Mouse (Mus musculus): ENCODE results near the gene Lrrc4b. TPM values are rescaled to one million over a fixed set of nuclear protein-coding genes. Genes with fewer than 3 reads are reported as not detected.

The Lrrc4b gene
- polyA plus RNA-seq, 1 experiment from 2014 or later: not detected

DNA sequence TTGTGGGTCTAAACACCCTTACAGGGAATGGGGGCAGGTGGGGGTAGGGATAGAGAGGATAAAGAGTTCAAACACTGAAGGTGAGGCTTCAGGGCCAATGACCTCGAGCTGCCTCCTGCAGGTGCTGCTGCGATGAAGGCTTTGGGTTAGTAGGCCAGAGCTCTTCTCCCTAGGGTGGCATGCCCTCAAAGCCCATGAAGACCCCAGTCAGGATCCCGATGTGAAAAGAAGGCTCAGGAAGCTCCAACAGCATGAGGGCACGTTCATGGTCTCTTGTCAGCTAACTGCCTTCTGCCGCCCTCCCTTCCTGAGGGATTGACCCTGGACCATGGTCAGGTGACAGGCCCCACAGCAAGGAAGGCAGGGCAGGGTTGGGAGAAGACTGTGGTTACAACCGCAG is 31.2 kb downstream of the Lrrc4b start:
- Histone ChIP-seq H3K4me3 (no peak overlapping the region), H3K9ac (no peak overlapping the region), H3K36me3 (no peaks in the 10 kb centered on the region), H3K27ac (no peak overlapping the region), H3K4me2 (no peak overlapping the region), H3K9me3 (replicated peaks) (no peaks in the 10 kb centered on the region), H3K4me1 (peaks cover 38% of the 10 kb centered on the region), H3K27me3 (replicated peaks) (peaks cover 90% of the 10 kb centered on the region)
- ATAC-seq: no peak
- 46% methylated on average over 6 of the region's 6 CpGs for WGBS (ENCODE audit: insufficient replicate concordance)

DNA sequence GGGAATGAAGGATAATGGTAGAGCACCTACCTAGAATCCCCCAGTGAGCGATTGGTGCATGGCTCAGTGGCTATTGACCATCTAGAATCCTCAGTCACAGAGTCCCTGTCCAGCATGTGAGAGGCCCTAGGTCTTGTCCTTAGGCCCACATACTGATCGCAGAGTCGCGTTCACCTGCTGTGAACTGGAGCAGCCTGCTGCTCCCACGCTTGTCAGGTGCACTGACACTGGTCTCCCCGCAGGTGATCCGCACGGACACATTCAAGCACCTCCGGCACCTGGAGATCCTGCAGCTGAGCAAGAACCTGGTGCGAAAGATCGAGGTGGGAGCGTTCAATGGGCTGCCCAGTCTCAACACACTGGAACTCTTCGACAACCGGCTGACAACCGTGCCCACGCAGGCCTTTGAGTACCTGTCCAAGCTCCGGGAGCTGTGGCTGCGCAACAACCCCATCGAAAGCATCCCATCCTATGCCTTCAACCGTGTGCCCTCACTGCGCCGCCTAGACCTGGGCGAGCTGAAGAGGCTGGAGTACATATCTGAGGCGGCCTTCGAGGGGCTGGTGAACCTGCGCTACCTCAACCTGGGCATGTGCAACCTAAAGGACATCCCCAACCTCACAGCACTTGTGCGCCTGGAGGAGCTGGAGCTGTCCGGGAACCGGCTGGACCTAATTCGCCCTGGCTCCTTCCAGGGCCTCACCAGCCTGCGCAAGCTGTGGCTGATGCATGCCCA is 32.1 kb downstream of the Lrrc4b start:
- H3K4me2 ChIP-seq: no peak overlapping the region
- H3K4me1 ChIP-seq: peaks cover 46% of the 10 kb centered on the region
- H3K9ac ChIP-seq: no peak overlapping the region
- no peaks in the 10 kb centered on the region for H3K36me3 ChIP-seq
- H3K27me3 ChIP-seq (replicated peaks): peaks cover 97% of the 10 kb centered on the region
- no peak overlapping the region for H3K4me3 ChIP-seq
- WGBS (ENCODE audit: insufficient replicate concordance): 55% methylated on average over 31 of the region's 31 CpGs
- no peaks in the 10 kb centered on the region for H3K9me3 ChIP-seq (replicated peaks)
- no peak overlapping the region for H3K27ac ChIP-seq
- ATAC-seq: no peak

- 0 out of 2 replicates have a peak overlapping the region, but pooled peaks have one; percentile 43 for H3K4me2 ChIP-seq
- H3K36me3 ChIP-seq: no peaks in the 10 kb centered on the region
- no peak overlapping the region for H3K9ac ChIP-seq
- 41% methylated on average over 57 of the region's 57 CpGs for WGBS (ENCODE audit: insufficient replicate concordance)
- no peak for ATAC-seq
- peaks cover 48% of the 10 kb centered on the region for H3K4me1 ChIP-seq
- no peak overlapping the region for H3K4me3 ChIP-seq
- no peaks in the 10 kb centered on the region for H3K9me3 ChIP-seq (replicated peaks)
- no peak overlapping the region for H3K27ac ChIP-seq
- H3K27me3 ChIP-seq (replicated peaks): peaks cover 95% of the 10 kb centered on the region
These were observed 32.8 kb downstream of the Lrrc4b start for GRCm38 (mm10) chr7:44461503-44462217.

- H3K4me2 ChIP-seq: peak overlapping the region; percentile 43
- no peak overlapping the region for H3K9ac ChIP-seq
- H3K27me3 ChIP-seq (replicated peaks): peaks cover 87% of the 10 kb centered on the region
- no peaks in the 10 kb centered on the region for H3K9me3 ChIP-seq (replicated peaks)
- H3K4me3 ChIP-seq: peak overlapping the region; percentile 22; the same call in 1 of the 2 replicates
- ATAC-seq: no peak
- no peak overlapping the region for H3K27ac ChIP-seq
- H3K36me3 ChIP-seq: no peaks in the 10 kb centered on the region
- peaks cover 52% of the 10 kb centered on the region for H3K4me1 ChIP-seq
- 10% methylated on average over 77 of the region's 77 CpGs for WGBS (ENCODE audit: insufficient replicate concordance)
These were observed 33.6 kb downstream of the Lrrc4b start for GRCm38 (mm10) chr7:44462218-44463055.

GRCm38 (mm10) chr7:44463056-44463425 is 34.2 kb downstream of the Lrrc4b start:
- Histone ChIP-seq H3K36me3 (no peaks in the 10 kb centered on the region), H3K9me3 (replicated peaks) (no peaks in the 10 kb centered on the region), H3K4me1 (peaks cover 54% of the 10 kb centered on the region), H3K4me2 (peak overlapping the region; percentile 43; the same call in 1 of the 2 replicates), H3K27ac (no peak overlapping the region), H3K27me3 (replicated peaks) (peaks cover 81% of the 10 kb centered on the region), H3K9ac (no peak overlapping the region), H3K4me3 (no peak overlapping the region)
- WGBS (ENCODE audit: insufficient replicate concordance): 23% methylated on average over 8 of the region's 8 CpGs
- ATAC-seq: no peak

- Histone ChIP-seq H3K27ac (no peak overlapping the region), H3K4me3 (no peak overlapping the region), H3K36me3 (no peaks in the 10 kb centered on the region), H3K9ac (no peak overlapping the region), H3K27me3 (replicated peaks) (peaks cover 74% of the 10 kb centered on the region), H3K4me2 (0 out of 2 replicates have a peak overlapping the region, but pooled peaks have one; percentile 39), H3K9me3 (replicated peaks) (no peaks in the 10 kb centered on the region), H3K4me1 (peaks cover 58% of the 10 kb centered on the region)
- no peak for ATAC-seq
- 81% methylated on average over 10 of the region's 10 CpGs for WGBS (ENCODE audit: insufficient replicate concordance)
These were observed 34.9 kb downstream of the Lrrc4b start for GRCm38 (mm10) chr7:44463556-44464225.

DNA sequence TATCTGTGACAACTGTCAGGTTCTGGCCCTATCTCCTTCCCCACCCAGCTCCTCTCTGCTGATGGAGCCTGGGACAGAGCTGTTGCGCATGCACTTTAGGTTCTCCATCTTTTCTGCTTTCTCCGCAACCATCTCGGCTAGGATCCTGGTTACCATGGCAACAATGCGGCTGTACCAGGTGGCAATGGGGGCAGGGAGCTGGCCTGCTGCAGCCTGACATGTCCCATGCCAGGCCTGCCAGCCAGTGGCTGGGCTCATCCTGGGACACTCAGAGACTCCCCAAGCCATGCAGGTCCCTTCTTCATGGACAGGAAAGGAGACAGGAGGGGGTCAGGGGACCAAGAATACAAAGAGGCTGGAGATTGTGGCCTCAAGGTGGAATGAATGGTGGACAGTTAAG is 35.7 kb downstream of the Lrrc4b start:
- ATAC-seq: no peak
- H3K9ac ChIP-seq: peak overlapping the region; percentile 48
- no peaks in the 10 kb centered on the region for H3K9me3 ChIP-seq (replicated peaks)
- H3K4me1 ChIP-seq: peaks cover 67% of the 10 kb centered on the region
- H3K27ac ChIP-seq: peak overlapping the region; percentile 48; the same call in 1 of the 2 replicates
- H3K36me3 ChIP-seq: peaks cover 7% of the 10 kb centered on the region; the same call in 1 of the 2 replicates
- 33% methylated on average over 4 of the region's 4 CpGs for WGBS (ENCODE audit: insufficient replicate concordance)
- no peak overlapping the region for H3K4me3 ChIP-seq
- H3K4me2 ChIP-seq: peak overlapping the region; percentile 39
- peaks cover 66% of the 10 kb centered on the region for H3K27me3 ChIP-seq (replicated peaks)

- Histone ChIP-seq H3K27me3 (replicated peaks) (peaks cover 60% of the 10 kb centered on the region), H3K9ac (peak within 1 kb of the TSS; percentile 48), H3K4me2 (peak within 1 kb of the TSS; percentile 39), H3K4me3 (no peak within 1 kb of the TSS), H3K4me1 (peaks cover 73% of the 10 kb centered on the region), H3K9me3 (replicated peaks) (no peaks in the 10 kb centered on the region), H3K36me3 (peaks cover 7% of the 10 kb centered on the region; the same call in 1 of the 2 replicates), H3K27ac (peak within 1 kb of the TSS; percentile 48; the same call in 1 of the 2 replicates)
- no peak for ATAC-seq
- 74% methylated on average over 2 of the region's 2 CpGs for WGBS (ENCODE audit: insufficient replicate concordance)
These were observed 36.3 kb downstream of the Lrrc4b start, which contains the start of gene Aspdh for GRCm38 (mm10) chr7:44465111-44465510. Gene Aspdh, plus strand, starts transcription at chr7:44465391.

GRCm38 (mm10) chr7:44466006-44466887 is 37.4 kb downstream of the Lrrc4b start:
- 74% methylated on average over 10 of the region's 10 CpGs for WGBS (ENCODE audit: insufficient replicate concordance)
- peaks cover 84% of the 10 kb centered on the region for H3K4me1 ChIP-seq

GRCm38 (mm10) chr7:44466888-44467311 is 38.1 kb downstream of the Lrrc4b start:
- peaks cover 42% of the 10 kb centered on the region for H3K27me3 ChIP-seq (replicated peaks)
- peak overlapping the region; percentile 65 for H3K27ac ChIP-seq
- 0 out of 2 replicates have a peak overlapping the region, but pooled peaks have one; percentile 35 for H3K9ac ChIP-seq
- H3K36me3 ChIP-seq: peaks cover 22% of the 10 kb centered on the region
- 79% methylated on average over 16 of the region's 16 CpGs for WGBS (ENCODE audit: insufficient replicate concordance)
- no peak for ATAC-seq
- 0 out of 2 replicates have a peak overlapping the region, but pooled peaks have one; percentile 85 for H3K4me3 ChIP-seq
- H3K4me1 ChIP-seq: peaks cover 90% of the 10 kb centered on the region
- no peaks in the 10 kb centered on the region for H3K9me3 ChIP-seq (replicated peaks)
- H3K4me2 ChIP-seq: peak overlapping the region; percentile 88

More at GRCm38 (mm10) chr7:44466006-44466887, 37.4 kb downstream of the Lrrc4b start:
- Histone ChIP-seq H3K36me3 (peaks cover 18% of the 10 kb centered on the region), H3K27me3 (replicated peaks) (peaks cover 49% of the 10 kb centered on the region), H3K4me3 (no peak overlapping the region), H3K4me2 (peak overlapping the region; percentile 24), H3K9ac (0 out of 2 replicates have a peak overlapping the region, but pooled peaks have one; percentile 35), H3K9me3 (replicated peaks) (no peaks in the 10 kb centered on the region), H3K27ac (0 out of 2 replicates have a peak overlapping the region, but pooled peaks have one; percentile 33)
- no peak for ATAC-seq

Measured in liver, embryonic 12.5 days (tissue).